Mouse (Mus musculus) heart, embryonic 16.5 days (tissue): ENCODE data around the gene Lifr. TPM values are rescaled to one million over a fixed set of nuclear protein-coding genes. Genes with fewer than 3 reads are reported as not detected.

Experiments
- ATAC-seq: fragments of 200-750 bp; cut with Nextera tagmentation; replicated peaks from 2 replicates; pipeline ENCODE4 v1.8.0; 2017; ENCODE audit warnings: moderate number of reproducible peaks; ENCODE audit not compliant: insufficient read depth, low FRiP score; ENCODE audit errors: extremely low read depth
- H3K27ac ChIP-seq: fragments of 300-500 bp; sonication (generic); 2 replicates; pipeline ENCODE4 v1.5.1; 2014; ENCODE audit warnings: mild to moderate bottlenecking, low read length, control low read depth, moderate library complexity
- H3K27me3 ChIP-seq: fragments of 300-500 bp; sonication (generic); 2 replicates; pipeline ENCODE4 v1.6.1; 2014; ENCODE audit warnings: low read length, mixed read lengths; ENCODE audit not compliant: control insufficient read depth, insufficient read depth
- H3K36me3 ChIP-seq: fragments of 300-500 bp; sonication (generic); 2 replicates; pipeline ENCODE4 v1.6.1; 2014; ENCODE audit not compliant: control insufficient read depth, insufficient read depth
- H3K4me1 ChIP-seq: fragments of 300-500 bp; sonication (generic); 2 replicates; pipeline ENCODE4 v1.6.1; 2014; ENCODE audit warnings: low read length, mixed read lengths; ENCODE audit not compliant: control insufficient read depth, insufficient read depth
- H3K4me2 ChIP-seq: fragments of 300-500 bp; sonication (generic); 2 replicates; pipeline ENCODE4 v1.6.1; 2014; ENCODE audit warnings: low read depth, mild to moderate bottlenecking, control low read depth, low read length
- H3K4me3 ChIP-seq: fragments of 300-500 bp; sonication (generic); 2 replicates; pipeline ENCODE4 v1.5.1; 2014; ENCODE audit warnings: mild to moderate bottlenecking, control low read depth, low read length
- H3K9ac ChIP-seq: fragments of 300-500 bp; sonication (generic); 2 replicates; pipeline ENCODE4 v1.6.1; 2014; ENCODE audit warnings: low read length, control low read depth
- H3K9me3 ChIP-seq: fragments of 300-500 bp; sonication (generic); replicated peaks from 2 replicates; pipeline ENCODE4 v1.6.1; 2016; ENCODE audit warnings: low read length; ENCODE audit not compliant: control insufficient read depth
- WGBS: fragments of 180-500 bp; shearing (Covaris S2); extraction: QIAGEN DNeasy Blood & Tissue Kit; methylation state at CpG from one replicate; pipeline ENCODE4 v1.1.7; 2014; 5-methylcytosine and 5-hydroxymethylcytosine counted together
- polyA plus RNA-seq: library from polyadenylated mRNA; unstranded; fragments of >200 nt; fragmentation: Nextera tagmentation; extraction: Ambion mirVana; gene quantifications from 2 replicates; pipeline ENCODE4 v1.2.1, GENCODE M21; 2015

Lifr gene
- polyA plus RNA-seq, 1 experiment from 2014 or later, result 24.0 TPM

DNA sequence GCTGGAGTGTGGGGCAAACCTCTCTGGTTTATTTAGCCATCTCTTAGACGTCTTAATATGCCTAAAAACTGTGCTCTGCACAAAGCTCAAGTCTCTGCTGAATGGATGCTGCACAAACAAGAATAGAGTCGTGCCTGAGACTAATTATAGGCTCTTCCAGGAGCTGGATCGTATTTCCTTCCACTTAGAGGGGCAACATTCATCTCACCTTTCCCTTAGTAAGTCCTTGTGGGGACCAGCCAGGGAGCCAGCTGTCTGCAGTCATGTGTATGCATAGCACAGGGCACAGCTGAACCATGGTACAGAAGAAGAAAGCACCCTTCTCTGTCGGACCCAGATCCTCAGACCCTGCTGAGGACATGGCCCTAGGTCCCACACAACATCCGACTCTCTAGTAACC, 115.7 kb downstream of the Lifr start:
- Histone ChIP-seq H3K27ac (peak overlapping the region; percentile 77), H3K36me3 (no peaks in the 10 kb centered on the region), H3K9ac (no peak overlapping the region; the same call in 1 of the 2 replicates), H3K27me3 (no peaks in the 10 kb centered on the region), H3K4me2 (no peak overlapping the region), H3K4me1 (peaks cover 34% of the 10 kb centered on the region), H3K9me3 (no peaks in the 10 kb centered on the region), H3K4me3 (no peak overlapping the region)
- 31% methylated on average over 5 of the region's 5 CpGs for WGBS
- ATAC-seq, result peak; percentile 26; the same call in 1 of the 2 replicates

DNA sequence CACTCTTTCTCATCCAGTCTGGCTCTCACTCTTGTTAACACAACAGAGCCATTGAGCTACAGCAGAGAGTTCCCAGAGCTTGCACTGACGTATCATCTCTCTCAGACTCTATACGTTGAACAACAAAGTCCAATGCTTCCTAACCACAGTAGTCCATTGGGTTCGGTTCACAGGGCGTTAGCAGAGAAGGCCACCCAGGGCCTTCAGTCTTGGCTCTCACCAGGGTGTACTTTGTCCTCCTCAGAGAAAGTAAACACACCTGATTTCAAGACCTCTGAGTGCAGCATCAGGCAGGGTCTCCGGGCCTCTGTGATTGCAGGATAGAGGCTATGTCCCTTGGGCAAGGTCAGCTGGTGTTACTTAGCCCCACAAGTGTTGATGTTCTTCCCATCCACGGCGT, 116.9 kb downstream of the Lifr start:
- Histone ChIP-seq H3K4me1 (peaks cover 22% of the 10 kb centered on the region), H3K9ac (no peak overlapping the region), H3K27me3 (no peaks in the 10 kb centered on the region), H3K27ac (no peak overlapping the region), H3K4me2 (no peak overlapping the region), H3K9me3 (no peaks in the 10 kb centered on the region), H3K4me3 (no peak overlapping the region), H3K36me3 (no peaks in the 10 kb centered on the region)
- ATAC-seq, result no peak
- 87% methylated on average over 7 of the region's 7 CpGs for WGBS

GRCm38 (mm10) chr15:7208180-7208579, 117.8 kb downstream of the Lifr start:
- Histone ChIP-seq H3K4me2 (no peak overlapping the region), H3K9ac (no peak overlapping the region), H3K9me3 (no peaks in the 10 kb centered on the region), H3K27me3 (no peaks in the 10 kb centered on the region), H3K4me1 (peaks cover 19% of the 10 kb centered on the region), H3K27ac (peak overlapping the region; percentile 30; the same call in 1 of the 2 replicates), H3K4me3 (no peak overlapping the region), H3K36me3 (no peaks in the 10 kb centered on the region)
- WGBS, result 61% methylated on average over 9 of the region's 9 CpGs
- ATAC-seq, result no peak

DNA sequence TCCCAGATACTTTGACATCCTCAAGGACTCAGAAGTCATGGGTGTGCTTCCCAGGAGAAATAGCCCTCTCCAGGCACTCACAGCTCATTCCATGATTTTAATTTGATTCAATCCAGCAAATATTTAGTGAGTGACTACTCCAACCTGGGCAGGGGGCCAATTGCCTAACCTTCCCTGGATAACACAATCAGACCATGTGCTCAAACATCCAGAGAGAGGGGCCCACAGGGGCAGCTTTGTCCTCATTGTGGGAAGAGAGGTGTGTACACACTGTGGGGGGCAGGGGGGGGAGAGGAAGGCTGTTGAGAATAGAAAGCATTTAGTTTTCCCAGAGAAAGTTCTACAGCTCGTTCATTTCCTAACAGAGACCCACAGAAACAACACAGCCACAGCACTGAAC, 123.3 kb downstream of the Lifr start:
- Histone ChIP-seq H3K9me3 (no peaks in the 10 kb centered on the region), H3K4me2 (peak overlapping the region; percentile 21; the same call in 1 of the 2 replicates), H3K27me3 (no peaks in the 10 kb centered on the region), H3K4me3 (no peak overlapping the region), H3K36me3 (no peaks in the 10 kb centered on the region), H3K4me1 (peaks cover 11% of the 10 kb centered on the region), H3K9ac (peak overlapping the region; percentile 29; the same call in 1 of the 2 replicates), H3K27ac (peak overlapping the region; percentile 82)
- peak; percentile 89 for ATAC-seq
- 7% methylated on average over 1 of the region's 1 CpGs for WGBS

DNA sequence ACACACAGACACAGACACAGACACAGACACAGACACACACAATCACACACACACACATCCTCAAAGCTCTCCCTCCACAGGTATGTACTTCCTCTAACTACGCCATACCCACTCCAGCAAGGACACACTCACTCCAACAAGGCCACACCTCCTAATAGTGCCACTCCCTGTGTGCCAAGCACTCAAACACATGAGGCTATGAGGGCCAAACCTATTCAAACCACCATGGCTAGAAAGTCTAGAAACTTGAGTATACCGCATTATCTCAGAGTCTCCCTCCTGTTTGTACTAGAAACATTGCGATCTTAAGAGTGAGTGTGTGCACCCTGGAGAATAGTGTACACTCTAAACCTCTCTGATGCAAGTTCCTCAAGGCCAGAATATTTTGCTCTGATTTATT, 125.4 kb downstream of the Lifr start:
- Histone ChIP-seq H3K27me3 (no peaks in the 10 kb centered on the region), H3K9me3 (no peaks in the 10 kb centered on the region), H3K4me3 (no peak overlapping the region), H3K27ac (no peak overlapping the region), H3K4me2 (no peak overlapping the region), H3K4me1 (peaks cover 13% of the 10 kb centered on the region), H3K36me3 (no peaks in the 10 kb centered on the region), H3K9ac (no peak overlapping the region)
- WGBS, result 93% methylated on average over 3 of the region's 3 CpGs
- no peak for ATAC-seq

DNA sequence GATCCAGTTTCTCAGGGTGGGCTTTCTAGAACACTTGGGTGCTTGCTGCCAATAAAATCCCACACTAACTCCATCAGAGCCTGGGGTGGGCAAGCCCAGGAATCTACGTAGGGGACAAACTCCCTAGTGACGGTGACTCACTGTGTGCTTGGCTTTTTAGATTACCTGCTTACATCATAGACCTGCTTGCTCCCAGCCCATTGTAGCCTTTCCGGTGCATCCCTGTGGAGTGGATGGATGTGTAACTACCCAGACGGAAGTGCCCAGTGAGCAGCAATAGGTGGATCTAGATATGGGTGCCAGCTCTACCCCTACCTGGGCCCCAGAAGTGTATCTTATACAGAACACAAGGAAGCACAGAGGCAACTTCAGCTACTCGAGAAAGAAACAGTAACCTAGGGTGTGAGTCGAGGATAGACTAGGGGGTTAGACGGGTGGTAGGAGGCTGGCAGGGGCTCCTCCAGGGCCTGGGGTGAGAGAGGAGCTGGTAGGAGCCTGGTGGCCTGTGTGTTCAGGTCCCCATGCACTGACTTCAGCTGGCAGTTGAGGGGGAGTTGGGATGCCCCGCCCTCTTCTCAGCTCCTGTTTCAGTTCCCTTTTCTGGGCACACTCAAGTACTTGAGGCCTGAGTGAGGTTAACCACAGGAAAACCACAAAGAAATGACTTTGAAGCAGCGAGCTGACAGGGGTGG, 126.3 kb downstream of the Lifr start:
- Histone ChIP-seq H3K36me3 (no peaks in the 10 kb centered on the region), H3K4me2 (no peak overlapping the region), H3K27me3 (no peaks in the 10 kb centered on the region), H3K9me3 (no peaks in the 10 kb centered on the region), H3K4me1 (peaks cover 20% of the 10 kb centered on the region), H3K9ac (no peak overlapping the region), H3K27ac (peak overlapping the region; percentile 35; the same call in 1 of the 2 replicates), H3K4me3 (no peak overlapping the region)
- ATAC-seq, result 0 out of 2 replicates have a peak, but pooled peaks have one; percentile 15
- 66% methylated on average over 9 of the region's 9 CpGs for WGBS

DNA sequence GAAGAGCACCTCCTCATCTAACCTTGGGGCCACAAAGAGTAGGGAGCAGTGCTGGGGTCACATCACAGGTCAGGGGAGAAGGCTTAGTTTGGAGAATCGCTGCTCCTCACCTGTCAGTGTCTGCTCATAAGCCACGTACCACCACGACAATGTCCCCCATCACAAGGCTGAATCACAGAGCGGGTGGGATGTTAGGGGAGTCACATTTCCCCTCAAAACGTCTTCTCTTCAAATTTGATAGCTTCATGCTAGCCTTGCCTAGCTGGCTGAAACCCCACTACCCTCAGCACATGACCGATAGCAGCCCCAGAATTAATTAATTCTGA, 126.8 kb downstream of the Lifr start:
- no peak overlapping the region for H3K9ac ChIP-seq
- peaks cover 26% of the 10 kb centered on the region for H3K4me1 ChIP-seq
- H3K27ac ChIP-seq, result no peak overlapping the region
- no peaks in the 10 kb centered on the region for H3K27me3 ChIP-seq
- no peaks in the 10 kb centered on the region for H3K9me3 ChIP-seq
- H3K4me2 ChIP-seq, result no peak overlapping the region
- ATAC-seq, result no peak
- no peak overlapping the region for H3K4me3 ChIP-seq
- WGBS, result 70% methylated on average over 6 of the region's 6 CpGs
- no peaks in the 10 kb centered on the region for H3K36me3 ChIP-seq

DNA sequence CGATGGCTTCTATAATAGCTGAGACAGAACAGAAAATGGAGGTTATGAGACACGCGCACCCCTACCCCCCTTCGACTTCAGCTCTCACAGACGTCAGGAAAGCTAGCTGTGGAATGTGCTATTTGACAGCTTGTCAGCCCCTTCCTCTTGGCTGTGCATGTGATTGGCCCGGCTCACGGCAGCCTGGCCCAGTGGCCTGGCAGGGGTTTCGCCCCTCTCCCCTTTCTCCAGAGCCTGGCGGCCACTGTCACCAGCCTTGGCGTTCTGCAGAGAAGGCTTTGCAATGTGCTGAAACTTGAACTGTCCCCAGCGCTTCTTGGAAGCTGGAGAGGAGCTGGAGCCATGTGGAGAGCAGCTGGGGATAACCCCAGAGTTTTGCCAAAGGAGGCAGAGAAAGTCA, 132.4 kb downstream of the Lifr start:
- Histone ChIP-seq H3K9me3 (no peaks in the 10 kb centered on the region), H3K9ac (peak overlapping the region; percentile 74), H3K27me3 (peaks cover 3% of the 10 kb centered on the region; the same call in 1 of the 2 replicates), H3K27ac (peak overlapping the region; percentile 97), H3K4me1 (peaks cover 34% of the 10 kb centered on the region), H3K4me2 (peak overlapping the region; percentile 64), H3K4me3 (peak overlapping the region; percentile 47), H3K36me3 (no peaks in the 10 kb centered on the region)
- WGBS, result 20% methylated on average over 11 of the region's 11 CpGs
- peak; percentile 92 for ATAC-seq

GRCm38 (mm10) chr15:7224151-7224775, 133.8 kb downstream of the Lifr start:
- H3K27me3 ChIP-seq, result peaks cover 3% of the 10 kb centered on the region; the same call in 1 of the 2 replicates
- H3K4me2 ChIP-seq, result peak overlapping the region; percentile 64
- ATAC-seq, result 0 out of 2 replicates have a peak, but pooled peaks have one; percentile 14
- H3K9ac ChIP-seq, result peak overlapping the region; percentile 74
- peak overlapping the region; percentile 47; the same call in 1 of the 2 replicates for H3K4me3 ChIP-seq
- H3K9me3 ChIP-seq, result no peaks in the 10 kb centered on the region
- peak overlapping the region; percentile 97 for H3K27ac ChIP-seq
- 49% methylated on average over 12 of the region's 12 CpGs for WGBS
- H3K36me3 ChIP-seq, result no peaks in the 10 kb centered on the region
- H3K4me1 ChIP-seq, result peaks cover 34% of the 10 kb centered on the region
